Mouse (Mus musculus) A20 (cell line): ENCODE results near the gene Pla2g7.

Experiments used
- DNase-seq: peaks from one replicate; pipeline ENCODE4 v3.0.0-alpha.2; 2011; ENCODE audit warnings: low read depth, low spot score

Pla2g7 gene

DNA sequence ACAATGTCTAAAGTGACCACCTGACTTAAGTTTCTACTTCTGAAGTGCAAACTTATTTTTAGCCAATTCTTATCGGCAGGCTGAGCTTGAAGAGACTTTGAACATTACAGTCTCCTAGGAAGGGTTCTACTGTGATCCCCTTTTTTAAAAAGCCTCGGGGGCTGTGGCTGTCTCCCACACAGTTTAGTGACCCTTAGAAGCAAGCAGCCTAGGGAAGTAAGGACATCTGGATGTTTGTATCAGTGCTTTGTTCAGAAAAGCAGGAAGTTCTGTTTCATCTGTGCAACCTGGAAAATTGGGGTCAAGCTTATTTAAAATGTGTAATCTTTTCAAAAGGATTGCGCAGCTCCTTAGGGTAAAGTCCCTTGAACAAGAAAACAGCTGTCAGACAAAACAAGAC, 12.6 kb downstream of the Pla2g7 start:
- no peak for DNase-seq

DNA sequence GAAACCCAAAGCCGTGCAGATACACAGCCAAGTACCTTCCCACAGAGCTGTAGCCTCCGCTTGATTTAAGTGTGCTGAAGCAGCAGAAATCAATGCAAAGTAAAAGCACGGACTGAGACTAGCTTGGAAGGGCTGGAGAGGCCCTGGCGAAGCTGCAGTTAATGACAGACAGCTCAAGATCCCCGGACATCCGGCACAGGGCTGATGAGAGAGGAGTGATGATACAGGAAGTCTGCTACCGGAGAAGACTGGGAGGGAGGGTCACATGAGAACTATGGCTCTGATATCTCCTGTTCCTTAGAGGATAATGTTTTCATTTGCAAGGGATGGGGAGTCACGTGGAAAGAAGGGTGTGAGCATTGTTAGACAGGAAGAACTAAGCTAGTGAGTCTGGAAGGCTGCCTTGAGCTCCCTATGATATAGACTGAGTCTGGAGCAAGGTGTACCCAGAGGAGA, 13.1 kb downstream of the Pla2g7 start:
- no peak for DNase-seq

DNA sequence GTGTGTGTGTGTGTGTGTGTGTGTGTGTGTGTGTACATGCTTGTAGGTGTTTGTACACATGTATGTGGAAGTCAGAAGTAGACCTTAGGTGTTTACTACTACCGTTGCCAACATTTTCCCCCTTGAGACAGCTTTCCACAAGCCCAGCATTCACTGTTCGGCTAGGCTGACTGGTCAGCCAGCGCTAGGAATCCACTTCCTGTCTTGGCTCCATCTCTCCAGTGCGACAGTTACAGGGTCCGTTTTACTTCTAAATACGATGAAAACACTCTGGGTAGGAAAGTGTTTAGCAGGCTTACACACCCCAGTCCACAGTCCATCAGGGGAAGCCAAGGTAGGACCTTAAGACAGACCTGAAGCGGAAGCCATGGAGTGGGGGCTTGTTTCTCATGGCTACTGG, 16.9 kb downstream of the Pla2g7 start:
- no peak for DNase-seq

DNA sequence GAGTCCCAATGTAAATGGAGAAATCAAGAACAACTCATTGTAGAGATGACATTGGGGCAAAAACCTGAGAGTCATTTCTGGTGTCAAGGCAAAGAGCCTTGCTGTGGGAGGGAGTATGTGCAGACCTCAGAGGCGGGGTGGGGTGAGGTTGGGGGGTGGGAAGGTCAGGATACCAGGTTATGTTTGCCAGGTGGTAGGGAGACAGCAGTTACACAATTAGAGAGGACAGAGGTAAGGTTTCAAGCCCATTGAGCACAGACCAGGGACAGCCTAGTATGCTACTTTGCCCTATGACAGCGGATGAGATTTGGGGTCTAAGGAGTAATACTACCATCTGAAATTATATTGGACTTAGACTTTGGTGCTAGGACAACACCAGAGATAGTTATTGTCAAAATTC, 19.4 kb downstream of the Pla2g7 start:
- no peak for DNase-seq

DNA sequence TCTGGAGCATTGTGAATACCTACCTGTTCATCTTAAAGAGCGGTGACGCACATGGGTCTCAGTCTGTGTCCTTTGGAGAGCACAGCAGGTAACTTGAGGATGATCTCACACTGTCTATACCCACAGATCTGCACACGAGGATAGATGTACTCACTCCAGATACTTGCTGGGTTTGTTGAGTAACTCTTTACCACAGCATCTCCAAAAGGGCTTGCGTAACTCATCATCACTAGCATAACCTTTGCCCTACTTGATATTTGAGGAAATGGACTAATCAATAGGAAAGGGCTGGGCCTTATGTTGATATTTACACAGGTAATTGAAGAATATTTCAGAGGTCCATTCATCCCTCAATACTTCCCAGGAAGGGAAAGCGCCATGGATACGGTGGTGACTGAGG, 21.9 kb downstream of the Pla2g7 start:
- DNase-seq: no peak

DNA sequence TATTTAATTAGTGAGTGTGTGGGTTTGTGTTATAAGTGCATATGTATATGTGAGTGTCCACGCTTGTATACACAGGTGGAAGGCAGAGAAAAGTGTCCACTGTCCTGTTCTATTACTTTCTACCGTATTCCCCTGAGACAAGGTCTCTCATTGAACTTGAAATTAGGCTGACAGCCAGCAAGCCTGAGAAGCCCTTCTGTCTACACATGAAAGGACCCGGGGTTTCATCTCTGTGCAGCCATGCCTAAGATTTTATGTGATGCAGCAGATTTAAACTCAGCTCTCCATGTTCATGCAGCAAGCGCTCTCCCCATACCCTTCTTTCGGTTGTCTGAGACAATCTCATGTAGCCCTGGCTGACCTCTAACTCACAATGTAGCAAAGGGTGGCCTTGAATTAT, 22.6 kb downstream of the Pla2g7 start:
- no peak for DNase-seq

DNA sequence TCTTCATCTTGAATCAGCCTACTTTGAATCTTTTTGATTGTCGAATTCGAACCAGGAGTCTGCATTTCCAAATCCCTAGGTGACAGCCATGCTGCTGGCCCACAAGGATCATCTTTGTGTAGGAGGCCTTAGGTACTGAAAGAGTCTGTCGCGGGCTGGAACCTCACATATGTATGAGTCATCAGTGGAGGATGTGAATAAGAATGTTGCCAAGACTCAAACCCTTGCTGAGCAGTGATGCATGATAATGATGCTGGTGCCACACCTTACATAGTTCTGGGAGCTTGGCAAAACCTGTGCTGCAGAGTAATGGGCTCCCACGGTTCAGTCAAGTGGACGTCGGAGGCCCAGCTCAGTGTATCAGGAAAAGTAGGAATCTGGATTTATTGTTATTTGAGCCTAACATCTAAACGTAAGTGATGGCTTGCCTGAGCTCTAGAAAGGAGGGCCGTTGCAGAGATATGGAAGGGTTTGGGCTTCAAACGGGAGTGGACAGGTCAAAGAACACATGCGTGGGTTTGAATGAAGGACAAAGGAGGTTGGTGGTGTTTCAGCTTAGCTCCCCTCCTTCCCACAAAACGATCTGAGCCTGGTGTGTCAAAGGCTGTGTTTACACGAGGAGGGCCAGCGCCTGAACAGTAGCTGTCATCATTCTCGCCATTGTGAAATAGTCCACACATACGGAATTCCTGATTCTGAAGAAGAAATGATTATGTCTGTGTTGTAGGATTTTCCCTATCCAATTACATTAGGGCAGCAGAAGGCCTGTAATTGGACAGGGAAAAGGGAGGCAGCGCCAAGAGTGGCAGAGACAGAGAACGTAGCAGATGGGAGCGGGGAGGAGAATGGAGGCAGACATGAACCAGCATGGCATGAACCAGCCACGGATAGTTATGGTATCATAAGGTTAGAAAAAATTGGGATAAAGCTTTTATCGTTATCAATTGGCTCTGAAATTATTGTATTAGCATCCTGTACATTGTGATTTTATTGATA, 24.7 kb downstream of the Pla2g7 start:
- no peak for DNase-seq

DNA sequence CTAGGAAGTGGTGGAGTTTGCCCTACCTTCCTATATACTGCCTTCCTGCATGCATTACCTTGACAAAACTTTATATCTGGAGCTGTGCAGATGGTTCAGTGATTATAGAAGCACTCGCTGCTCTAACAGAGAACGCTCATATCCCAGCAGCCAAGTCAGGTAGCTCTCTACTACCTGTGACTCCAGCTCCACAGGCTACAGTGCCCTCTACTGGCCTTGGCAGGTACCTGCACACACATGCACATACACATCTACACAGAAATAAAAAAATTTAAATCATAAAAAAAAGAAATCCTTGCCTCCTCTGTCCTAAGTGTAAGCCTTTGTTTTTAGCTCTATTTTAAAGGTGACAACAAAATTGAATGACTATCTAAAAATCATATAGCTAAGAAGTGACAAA, 29.8 kb downstream of the Pla2g7 start:
- DNase-seq: no peak

DNA sequence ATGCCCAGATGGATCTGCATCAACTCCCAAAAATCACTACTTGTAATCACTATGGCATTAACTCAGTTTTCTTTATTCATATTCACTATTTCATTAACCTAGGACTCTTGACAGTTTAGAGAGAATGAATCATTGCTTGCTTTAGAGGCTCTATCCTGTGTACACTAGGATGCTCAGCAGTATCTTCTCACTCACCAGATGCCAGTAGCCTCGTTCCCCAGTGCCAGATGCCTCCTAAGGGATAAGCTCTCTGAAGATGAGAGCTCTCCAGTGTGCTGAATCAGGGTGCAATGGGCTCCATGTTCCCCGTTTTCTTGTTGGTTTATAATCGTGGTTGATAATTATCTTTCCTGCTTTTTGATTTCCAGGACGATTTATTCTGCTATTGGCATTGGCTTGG, 30.8 kb downstream of the Pla2g7 start:
- DNase-seq: no peak

DNA sequence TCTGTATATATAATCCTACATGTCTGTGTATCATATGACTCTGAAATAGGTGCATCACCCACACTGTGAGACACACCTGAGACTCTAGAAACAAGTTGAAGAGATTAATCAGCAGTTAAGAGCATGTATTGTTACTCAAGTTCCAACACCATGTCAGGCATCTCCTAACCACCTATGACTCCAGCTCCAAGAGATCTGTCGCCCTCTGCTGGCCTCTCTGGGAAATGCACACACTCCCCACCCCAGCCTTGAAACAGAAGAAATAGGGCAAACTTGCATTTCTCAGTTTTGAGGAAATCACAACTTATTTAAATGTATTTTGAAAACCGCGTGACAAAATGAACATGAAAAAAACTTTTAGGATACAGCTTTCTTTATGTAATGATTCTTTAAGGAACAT, 38.8 kb downstream of the Pla2g7 start:
- DNase-seq: peak; percentile 68

DNA sequence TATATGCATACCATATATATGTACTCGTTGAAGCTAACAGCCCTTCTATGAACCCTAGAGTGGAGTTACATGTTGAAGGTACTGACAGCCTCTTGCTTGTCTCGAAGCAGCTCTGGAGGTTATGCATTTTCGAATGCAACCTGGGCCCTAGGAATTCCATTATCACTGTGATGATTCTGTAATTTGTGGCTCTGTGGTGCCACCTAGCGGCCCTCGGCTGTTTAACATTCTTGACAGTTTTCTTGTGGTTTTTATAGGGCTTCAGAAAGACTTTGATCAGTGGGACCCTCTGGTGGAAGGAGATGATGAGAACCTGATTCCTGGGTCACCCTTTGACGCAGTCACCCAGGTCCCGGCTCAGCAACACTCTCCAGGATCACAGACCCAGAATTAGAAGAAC, 43.7 kb downstream of the Pla2g7 start:
- peak; percentile 62 for DNase-seq

DNA sequence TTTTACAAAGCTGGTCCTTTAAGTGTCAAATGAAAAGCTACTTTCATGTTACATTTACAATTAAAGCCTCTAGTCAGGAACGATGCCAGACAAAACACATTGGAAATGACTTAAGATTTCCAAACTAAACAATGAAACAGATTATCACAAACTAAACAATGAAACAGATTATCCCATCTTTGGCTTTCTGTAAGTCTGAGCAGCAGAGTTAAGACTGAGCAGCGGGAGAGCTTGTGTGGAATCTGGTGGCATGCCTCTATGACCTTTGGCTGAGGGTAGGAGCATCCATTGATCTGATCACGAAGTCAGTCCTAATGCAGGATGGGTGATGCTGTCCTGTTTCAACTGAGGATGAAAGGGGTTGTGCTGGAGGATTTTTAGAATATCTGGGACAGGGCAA, 44.3 kb downstream of the Pla2g7 start:
- no peak for DNase-seq

DNA sequence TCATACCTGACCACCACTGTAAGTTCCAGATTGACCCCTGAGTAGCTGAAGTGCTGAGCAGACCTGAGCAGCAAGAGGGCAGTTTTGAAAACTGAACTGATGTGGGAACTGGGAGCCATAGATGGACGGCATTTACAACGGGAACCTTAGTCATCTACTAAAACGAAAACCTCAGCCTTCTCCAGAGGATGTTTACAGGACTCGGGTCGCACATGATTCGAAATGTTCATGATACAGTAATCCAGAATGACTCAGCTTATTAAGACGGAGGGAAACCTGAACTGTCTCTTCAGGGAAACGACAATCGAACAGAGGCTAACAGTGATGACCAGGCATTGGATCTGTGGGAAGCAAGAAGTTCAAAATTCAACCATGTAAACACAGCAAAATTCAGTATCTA, 51.3 kb downstream of the Pla2g7 start:
- DNase-seq: no peak

DNA sequence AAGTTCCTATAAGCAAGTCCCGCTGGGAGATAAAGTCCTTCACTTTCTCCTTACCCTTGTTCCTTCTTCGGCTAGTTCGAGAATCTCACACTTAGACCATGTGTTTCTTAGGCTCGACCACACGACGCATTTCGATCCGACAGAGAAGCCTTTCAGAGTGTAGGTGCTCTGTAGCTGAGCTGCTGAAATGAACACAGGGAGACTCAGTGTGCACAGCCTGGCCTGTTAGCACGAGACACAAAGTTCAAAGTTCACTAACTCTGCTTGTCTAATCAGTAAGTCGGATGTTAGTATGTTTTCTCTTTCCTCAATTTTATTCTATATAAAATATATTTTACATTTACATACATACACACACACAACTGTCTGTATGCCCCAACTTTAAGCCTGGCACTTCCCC, 54.2 kb downstream of the Pla2g7 start:
- no peak for DNase-seq

DNA sequence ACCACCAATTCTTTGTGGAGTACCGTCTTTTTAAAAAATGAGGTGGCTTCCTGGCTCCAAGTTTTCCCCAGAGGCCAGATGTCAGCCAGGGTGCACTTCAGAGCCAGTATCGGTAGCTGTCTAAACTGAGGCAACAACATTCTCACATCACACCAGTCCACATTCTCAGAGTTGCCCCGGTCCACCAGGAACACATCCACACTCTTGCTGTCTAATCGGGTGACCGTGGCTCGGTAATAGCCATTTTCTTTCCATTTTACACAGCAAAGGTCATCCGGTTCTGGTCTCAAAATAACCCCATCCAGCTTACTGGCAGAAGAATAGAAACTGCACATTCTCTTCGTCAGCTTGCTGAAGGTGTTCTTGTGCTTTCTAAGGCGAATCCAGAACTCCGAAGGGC, 60.3 kb downstream of the Pla2g7 start:
- no peak for DNase-seq

DNA sequence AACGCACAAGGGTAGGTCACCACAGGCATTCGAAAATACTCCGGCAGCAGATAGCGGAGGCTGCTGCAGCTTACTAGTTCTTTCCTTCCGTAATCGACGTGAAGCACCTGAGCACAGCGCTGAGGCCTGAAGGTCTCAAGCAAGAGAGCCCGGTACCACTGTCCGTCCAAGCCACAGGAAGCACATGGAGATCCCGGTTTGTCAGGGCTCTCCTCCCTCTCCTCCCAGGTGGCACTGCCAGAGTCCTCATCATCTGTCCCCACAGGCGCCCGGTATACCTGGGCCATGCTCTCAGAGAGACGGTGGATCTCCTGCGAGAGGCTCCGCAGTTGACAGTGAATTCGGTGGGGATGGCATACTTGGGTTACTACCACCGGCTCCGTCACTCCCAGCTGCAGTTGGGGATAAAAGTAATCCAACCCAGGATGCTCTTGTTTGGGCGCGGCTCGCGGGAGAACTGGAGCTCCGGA, 61.2 kb downstream of the Pla2g7 start:
- DNase-seq: no peak

DNA sequence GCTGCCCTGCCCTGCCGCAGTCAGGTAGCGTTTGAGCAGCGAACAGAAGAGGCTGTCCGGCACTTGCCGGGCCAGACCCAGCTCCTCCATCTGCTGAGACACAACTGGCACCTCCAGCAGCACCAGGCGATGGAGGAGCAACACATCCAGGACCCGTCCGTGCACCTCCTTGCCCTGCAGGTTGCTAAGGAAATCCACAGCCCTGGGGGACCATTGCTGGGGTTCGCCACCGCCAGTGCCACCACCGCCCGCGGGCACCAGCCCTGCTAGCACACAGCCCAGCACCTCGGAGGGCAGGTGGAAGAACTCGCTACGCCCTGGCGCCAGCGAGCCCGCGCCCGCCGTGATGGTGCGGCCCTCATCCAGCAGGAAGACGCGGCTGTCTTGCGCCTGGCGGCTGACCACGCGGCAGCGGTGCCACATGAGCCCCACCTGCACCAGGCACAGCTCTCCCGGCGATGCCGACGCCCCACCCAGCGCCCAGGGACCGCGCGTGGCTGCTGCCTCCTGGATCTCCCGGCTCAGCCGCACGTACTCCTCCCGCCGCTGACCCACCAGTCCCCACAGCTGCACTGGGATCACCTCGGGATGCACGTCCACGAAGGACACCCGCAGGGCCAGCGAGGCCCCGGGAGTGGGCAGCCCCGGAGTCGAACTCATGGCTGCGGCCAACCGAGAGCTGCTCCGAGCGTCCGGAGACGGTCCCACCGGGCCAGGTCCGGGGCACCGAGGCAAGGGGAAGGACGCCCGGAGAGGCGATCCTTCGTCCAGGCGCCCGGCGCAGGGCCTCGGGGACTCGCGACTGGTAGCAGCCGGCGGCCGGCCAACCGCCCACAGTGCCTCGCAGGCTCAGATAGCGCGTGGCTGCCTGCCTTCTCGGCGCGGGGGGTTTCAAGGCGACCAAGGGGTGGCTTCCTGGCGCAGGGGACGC, 61.9 kb downstream of the Pla2g7 start, which contains the start of gene Tdrd6:
Gene Tdrd6 (minus strand): TSS at position 804 of the 931 bp plus-strand sequence.
- DNase-seq: no peak

DNA sequence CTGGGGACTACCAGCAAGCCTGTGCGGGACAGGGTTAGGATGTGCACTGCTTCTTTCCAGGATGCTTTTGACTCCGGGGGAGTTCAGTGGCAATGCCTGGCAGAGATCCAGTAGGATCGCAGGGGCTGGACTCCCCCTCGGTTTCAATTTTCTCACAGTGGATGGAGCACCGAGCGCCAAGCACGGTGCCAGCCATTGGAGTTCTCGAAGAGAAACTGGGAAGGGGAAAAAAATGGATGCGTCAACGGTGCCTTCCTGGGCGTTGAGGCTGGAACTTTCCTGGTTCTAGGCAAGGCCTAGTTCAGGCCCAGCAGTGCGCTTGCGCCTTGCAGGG, 62.5 kb downstream of the Pla2g7 start:
- DNase-seq: no peak

DNA sequence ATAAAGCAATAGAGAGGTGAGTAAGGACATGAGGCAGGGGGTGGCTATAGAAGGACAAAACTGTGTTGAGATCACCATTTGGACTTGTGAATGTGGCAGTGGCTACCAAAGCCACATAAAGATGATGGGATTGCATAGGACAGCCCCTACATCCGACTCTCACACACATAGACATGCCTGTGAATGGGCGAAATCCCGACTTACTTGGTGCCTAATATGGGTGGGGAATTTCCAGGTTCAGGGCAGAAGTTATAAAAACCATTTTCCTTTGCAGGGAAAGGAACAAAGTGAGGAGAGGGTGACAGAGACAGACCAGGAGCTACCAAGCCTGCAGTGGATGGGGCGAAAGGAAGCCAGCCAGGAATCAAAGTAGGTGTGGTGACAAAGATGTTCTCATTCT, 69.2 kb downstream of the Pla2g7 start:
- DNase-seq: no peak

DNA sequence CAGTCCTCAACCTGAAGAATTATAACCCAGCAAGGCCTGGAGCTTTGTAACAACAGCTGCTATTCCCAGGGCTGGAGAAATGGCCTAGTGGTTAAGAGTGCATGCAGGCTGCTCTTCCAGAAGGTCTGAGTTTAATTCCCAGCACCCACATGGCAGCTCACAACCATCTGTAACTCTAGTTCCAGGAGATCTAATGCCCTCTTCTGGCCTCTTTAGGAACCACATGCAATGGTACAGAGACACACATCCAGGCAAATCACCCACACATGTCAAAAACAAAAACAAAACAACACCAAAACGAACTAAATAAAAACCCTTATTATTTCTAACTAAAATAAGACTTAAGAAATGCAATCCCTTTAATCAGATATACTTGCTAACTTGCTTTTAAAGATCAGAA, 72.9 kb downstream of the Pla2g7 start:
- peak; percentile 14 for DNase-seq

DNA sequence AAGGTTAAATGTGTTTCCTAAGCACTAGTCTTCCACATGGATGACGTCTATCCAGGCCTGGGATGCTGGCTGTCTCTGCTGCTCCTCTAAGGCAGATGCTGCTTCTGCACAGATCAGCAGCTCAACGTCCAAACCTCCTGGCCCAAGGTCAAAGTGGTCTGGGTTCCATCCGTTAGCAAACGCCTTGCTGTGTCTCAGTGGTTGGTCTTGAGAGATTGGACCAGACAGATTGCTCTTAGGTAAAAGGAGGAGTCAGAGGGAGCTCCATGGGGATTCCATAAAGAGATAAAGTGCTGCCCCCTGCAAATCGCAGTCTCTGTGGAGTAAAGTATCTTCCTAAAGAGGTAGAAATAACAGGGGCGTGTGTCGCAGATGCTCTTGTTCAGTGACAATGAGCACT, 75.3 kb downstream of the Pla2g7 start:
- no peak for DNase-seq

DNA sequence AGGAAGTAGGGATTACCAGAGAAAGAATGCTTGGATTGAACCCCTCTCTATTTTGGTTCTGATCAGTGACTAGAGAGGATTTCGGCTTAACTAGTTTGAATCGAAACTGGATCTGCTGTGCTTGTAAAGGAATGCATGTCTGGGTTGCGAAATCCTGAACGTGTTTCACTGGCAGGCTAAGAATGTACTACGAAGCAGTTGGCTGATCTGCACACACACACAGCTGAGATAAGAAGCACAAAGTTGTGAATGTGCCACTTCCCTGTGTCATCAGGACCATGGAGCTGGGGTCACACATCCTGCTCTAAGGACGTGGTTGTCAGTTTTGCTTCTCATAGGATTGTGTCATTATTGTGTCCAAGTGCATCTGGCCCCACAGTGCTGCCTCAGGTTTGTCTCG, 76.5 kb downstream of the Pla2g7 start:
- DNase-seq: no peak
